Mouse (Mus musculus): Measurements from ENCODE around the gene Mid1.
"Not testable (repeated sequence)": the region's sequence is repeated elsewhere in the genome, so short reads cannot be mapped to it uniquely, and the experiment has no call there.

- not testable (repeated sequence) for TF ChIP-seq CTCF (conservative IDR thresholded peaks at IDR 0.05; ENCODE audit: insufficient read depth, insufficient read length, low read depth, low read length); POLR2A (IDR thresholded peaks at IDR 0.05; ENCODE audit: low read depth, low read length)
Measured at GRCm38 (mm10) chrX:170017333-170018245, 332.6 kb downstream of the Mid1 start.

Data from kidney, adult 2 months (tissue).